Mouse (Mus musculus) adrenal gland, postnatal 14 days (tissue): ENCODE results near the gene Rpl7l1. TPM values are rescaled to one million over a fixed set of nuclear protein-coding genes. Genes with fewer than 3 reads are reported as not detected.
"Not testable (repeated sequence)": the region's sequence is repeated elsewhere in the genome, so short reads cannot be mapped to it uniquely, and the experiment has no call there.

Source experiments
- DNase-seq: peaks from one replicate; pipeline ENCODE4 v3.0.0; 2021; ENCODE audit warnings: mixed read lengths
- total RNA-seq: library from RNA; stranded (reverse); gene quantifications from 2 replicates; pipeline ENCODE4 v1.2.3, GENCODE M21; 2021

Rpl7l1 gene
- total RNA-seq, 1 experiment from 2014 or later = 92.0 TPM

DNA sequence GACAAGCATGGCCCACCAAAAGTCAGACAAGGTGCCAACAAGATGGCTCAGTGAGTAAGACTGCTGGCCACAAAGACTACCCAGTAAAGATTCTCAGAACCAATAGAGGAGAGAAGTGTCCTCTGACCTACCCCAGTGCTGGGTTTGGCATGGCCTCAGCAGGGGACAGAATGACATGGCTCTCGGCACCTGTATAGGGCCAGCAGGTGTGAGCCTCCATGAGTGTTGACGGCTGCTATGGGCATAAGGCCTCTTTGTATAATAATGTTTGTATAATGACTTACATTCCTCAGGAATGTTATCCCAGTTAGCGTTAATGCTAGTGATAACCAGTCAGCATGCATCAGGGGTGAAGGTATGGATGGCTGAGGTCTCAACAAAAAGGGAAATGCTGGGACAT, 6.4 kb downstream of the Rpl7l1 start:
- DNase-seq = no peak

DNA sequence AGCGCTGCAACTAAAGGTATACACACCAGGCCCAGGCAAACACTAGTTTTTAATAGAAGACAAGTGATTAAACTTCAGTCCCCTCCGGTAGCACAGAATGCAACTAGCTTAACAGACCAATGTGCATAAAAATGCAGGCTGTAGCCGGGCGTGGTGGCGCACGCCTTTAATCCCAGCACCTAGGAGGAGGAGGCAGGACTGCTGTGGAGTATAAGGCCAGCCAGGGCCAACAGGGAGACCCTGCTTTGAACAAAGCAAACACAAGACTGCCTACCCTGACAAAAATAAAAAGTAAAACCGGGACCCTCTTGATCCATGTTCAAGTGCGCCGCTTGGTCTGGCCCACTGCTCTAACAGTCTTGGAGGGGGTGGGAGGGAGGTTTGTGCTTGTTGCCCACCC, 7.4 kb downstream of the Rpl7l1 start:
- no peak for DNase-seq

DNA sequence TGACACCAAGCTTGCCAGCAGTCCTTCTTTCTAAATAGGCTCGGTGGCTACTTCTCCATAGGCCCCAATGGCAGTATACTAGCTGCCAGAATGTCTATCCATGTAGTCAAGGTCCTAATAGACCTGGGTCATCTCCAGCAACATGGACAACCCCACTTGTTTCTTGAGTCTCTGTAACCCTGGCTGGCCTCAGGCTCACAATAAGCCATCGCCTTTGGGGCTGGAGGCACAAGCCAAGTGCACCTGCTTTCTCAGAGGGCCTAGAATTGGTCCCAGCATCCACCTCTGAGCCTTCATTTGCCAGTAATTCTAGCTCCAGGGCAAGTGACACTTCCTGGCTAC, 8.4 kb downstream of the Rpl7l1 start:
- DNase-seq = peak; percentile 19

DNA sequence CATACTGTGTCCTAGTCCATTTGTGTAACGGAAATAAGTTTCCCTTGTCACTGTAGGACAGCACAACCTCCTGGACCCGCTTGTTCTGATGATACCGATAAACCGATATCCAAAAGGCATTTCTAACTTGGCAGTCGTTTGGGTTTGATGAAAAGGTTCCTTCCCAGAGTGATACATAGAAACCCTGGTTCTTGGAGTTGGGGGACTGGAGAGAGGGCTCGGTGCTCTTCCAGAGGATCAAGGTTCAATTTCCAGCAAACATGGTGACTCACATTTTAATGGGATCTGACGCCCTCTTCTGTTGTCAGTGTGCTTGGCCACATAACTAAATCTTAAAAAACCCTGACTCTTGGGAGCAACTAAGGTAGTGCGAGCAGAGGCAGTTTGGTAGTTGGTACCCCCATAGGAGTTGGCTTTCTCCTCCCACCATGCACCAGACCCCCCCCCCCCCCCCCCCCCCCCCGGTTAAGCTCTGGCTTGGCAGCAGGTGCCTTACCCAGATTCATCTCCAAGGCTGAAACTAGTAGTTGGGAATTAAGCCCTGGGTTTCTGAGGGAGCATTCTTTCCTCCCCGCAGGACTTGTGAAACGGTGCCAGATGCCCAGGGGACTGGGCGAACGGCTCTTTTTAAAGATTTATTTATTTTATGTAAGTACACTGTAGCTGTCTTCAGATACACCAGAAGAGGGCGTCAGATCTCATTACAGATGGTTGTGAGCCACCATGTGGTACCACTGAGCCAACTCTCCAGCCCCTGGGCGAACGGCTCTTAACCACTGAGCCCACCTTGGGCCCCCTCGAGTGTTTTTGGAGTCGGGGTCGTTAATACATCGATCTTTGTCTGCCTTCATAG, 9.0 kb downstream of the Rpl7l1 start:
- peak; percentile 55 for DNase-seq

DNA sequence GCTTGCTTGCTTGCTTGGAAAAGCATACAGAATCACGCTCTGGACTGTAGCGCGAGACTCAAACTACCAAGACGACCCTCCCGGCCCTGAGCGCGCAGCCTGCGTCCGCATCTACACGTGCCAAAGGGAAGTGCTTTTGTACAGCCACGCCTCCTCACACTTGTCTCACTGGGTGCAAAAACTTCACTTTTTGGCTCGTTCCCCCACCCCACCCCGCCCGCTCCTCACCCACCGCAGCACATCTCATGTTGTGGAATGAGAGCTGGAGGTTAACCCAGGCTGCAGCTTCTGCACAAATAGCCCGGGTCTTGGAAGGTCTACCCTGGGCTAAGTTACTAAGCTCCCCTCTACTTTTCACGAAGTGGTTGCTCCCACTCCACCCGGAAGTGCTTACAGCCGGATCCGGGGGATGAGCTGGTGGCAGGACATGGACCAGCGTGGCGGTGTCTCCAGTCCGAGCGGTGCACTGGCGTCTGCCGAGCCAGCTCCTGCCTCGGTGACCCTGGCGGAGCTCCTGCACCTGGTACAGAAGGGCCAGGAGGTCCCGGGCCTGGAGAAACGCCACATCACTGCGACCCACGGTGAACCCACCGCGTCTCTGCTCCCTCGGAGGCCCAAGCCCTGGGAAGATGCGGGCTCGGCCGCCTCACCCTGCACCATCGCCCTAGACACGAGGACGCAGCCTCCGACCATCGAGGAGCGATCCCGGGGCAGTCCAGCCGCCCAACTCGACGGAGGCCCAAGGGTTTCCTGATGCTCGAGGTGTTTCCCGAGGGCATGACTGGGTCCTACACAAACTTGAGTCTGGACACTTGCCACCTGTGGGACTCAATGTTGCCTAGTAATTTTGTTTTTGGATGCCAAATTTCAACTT, 9.8 kb downstream of the Rpl7l1 start, which contains the start of gene 2310039H08Rik:
TSS of gene 2310039H08Rik (plus strand) at position 232 of the 874 bp plus-strand sequence.
- peak; percentile 92 for DNase-seq

DNA sequence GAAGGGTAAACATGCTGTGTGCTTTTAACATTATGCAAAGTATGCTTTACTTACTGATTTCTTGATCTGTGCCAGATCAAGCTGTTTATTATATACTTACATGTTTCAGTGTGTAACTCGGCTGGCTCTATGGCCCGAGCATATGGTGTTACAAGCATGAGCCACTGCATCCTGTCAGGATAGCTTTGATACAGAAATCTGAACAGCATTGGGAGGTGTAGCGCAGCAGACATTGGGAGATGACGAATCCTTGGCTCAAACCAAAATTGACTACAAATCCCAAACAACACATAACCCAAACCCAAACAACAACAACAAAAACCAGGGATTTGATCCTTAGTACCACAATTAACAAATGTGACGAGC, 10.5 kb downstream of the Rpl7l1 start:
- DNase-seq = no peak

DNA sequence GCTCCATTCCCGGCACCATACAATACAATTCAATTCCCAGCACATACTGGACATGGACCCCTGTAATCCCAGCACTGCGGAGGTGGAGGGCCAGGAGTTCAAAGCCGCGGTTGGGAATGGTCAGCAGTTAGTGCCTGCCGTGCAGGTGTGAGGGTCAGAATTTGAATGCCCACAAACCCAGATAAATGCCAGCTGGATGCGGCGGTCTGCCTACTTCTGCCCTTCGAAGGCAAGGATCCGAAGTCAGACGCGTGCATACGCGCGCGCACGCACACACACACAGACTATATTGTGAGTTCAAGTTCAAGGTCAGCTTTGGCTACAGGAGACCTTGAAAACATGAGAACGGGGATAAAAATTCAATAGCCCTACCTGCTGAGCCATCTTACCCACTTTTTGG, 10.9 kb downstream of the Rpl7l1 start:
- DNase-seq = no peak

DNA sequence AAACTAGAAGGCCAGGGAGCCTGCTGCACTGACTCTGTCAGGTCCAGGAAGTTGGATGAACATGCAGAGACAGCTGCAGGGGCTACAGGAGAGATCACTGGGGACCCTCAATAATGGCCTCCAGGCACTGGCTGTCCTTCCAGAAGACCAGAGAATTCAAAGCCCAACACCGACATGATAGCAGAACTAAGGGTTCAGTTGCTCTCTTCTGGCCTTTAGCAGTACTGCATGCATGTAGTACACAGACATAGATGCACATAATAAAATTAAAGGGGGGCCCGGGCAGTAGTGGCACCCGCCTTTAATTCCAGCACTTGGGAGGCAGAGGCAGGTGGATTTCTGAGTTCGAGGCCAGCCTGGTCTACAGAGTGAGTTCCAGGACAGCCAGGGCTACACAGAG, 11.4 kb downstream of the Rpl7l1 start:
- no peak for DNase-seq

DNA sequence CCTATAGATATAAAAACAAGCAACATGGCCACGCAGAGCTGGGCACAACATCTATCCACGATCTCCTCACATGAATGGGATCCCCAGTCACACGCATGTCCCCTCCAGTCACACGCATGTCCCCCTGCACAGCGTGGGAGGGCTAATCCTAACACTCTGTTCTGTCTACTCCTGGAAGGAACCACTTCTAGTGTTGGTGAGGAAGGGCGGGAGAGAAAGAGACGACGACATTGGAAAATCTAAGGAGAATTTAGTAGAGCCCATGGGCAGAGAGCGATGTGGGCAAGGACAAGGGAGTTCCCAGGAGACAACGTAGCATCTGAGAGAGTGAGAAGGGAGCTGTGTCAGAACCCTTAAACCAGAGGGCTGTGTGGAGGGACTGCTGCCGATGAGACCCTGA, 11.9 kb downstream of the Rpl7l1 start:
- DNase-seq = no peak

DNA sequence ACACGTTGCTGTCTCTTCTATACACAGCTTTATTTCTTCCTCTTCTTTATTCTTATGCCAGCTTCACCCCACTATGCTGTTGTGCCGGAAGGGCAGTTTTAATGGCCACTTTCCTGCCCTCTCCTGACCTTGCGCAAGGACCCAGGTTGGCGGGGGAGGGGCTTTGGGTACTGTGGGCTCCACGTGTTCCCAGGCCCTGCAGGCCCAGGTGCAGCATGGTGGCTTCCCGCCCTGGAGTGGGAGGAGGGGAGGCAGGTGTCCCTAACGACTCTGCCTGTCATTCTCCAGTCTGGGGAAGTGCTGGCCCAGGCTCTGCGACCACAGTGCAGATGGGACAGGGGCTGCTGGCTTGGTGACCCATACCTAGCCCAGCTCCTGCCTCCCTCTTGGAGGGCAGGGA, 14.6 kb downstream of the Rpl7l1 start:
- no peak for DNase-seq

DNA sequence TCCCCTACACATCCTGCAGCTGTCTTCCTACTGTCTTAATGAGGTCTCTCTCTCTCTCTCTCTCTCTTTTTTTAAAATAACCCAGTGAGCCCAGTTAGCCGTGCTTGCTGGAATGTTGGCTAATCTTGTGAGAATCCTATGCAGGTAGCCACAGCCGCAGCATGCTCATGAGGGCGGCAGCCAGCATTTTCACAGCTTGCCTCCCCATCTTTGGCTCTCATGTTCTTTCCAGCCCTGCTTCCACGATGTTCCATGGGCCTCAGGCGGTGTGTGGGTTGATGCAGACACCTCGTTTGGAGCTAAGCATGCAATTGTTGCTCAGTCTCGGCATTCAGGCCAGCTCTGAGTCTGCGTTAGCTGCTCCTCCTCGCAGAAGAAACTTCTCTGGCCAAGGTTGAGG, 17.6 kb downstream of the Rpl7l1 start:
- DNase-seq = not testable (repeated sequence)

DNA sequence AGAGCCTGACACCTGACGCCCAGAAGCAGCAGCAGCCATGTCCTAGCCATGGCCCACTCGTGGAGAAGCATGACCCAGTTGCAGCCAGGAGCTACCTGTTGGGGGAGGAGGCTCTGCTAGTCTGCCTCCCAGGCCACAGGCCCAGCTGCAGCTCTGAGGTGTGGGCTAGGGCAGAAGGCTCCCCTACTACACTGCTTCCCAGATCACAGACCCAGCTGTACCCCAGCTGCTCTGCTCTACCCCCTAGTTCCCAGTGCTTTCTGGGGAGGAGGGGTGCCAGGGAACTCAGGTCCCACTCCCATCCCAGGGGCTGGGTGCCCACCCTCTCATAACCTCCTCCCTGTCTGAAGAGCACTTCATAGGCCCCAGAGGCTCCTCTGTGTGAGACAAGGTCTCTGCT, 18.9 kb downstream of the Rpl7l1 start, which contains the start of gene Ptcra:
TSS of gene Ptcra (minus strand) at position 169 of the 400 bp plus-strand sequence.
- DNase-seq = no peak

DNA sequence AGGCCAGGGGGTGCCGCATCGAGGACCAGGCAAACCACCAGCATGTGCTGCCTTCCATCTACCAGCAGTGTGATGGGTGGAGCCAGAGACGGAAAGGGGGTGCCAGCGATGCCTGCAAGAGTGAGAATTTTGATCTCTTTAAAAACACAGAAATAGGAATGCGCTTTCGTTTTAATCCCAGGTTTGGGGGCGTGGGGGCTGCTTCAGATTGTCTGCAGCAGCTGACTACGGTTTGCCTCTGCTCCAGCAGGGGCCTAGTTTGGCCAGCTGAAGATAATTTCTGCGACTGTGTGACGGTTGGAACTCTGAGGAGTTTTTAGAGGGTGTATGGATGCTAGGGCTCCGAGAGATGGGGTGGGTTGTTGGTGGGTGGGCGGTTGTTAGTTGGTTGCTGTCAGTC, 23.7 kb downstream of the Rpl7l1 start:
- no peak for DNase-seq

DNA sequence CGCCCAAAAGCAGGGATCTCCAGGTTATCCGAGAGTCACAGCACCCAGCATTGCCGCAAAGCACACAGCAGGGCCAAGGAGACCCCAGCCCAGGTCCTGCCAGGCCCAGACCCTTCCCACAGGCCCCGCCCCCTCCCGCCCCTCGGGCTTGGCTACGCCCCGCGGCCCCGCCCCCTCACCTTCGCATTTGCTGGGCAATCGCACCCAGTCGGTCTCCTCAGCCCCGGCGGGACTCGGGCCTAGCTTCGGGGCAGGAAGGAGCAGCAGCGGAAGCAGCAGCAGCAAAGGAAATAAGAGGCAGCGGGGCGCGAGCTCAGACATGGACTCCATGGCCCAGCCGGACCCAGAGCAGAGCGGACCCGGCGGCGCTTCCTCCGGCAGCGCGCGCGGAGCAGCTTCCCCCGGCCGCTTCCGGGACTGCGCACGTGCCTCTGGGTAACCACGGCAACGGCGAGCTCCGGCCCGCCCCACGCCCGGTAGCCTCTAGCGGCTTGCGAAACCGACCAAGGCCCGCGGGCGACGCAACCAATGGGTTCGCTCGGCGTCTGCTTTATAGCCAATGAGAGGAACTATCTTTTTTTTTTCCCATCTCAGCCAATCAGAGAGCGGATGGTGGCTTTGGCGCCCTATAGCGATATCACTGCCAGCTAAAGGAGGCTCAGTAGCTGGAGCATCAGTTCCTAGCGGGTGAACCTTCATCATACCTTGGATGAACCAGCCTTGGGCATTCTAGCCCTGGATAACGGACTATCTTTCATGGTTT, 30.5 kb downstream of the Rpl7l1 start, which contains the start of gene Cnpy3:
TSS of gene Cnpy3 (minus strand) at position 421 of the 763 bp plus-strand sequence.
- peak; percentile 99 for DNase-seq

DNA sequence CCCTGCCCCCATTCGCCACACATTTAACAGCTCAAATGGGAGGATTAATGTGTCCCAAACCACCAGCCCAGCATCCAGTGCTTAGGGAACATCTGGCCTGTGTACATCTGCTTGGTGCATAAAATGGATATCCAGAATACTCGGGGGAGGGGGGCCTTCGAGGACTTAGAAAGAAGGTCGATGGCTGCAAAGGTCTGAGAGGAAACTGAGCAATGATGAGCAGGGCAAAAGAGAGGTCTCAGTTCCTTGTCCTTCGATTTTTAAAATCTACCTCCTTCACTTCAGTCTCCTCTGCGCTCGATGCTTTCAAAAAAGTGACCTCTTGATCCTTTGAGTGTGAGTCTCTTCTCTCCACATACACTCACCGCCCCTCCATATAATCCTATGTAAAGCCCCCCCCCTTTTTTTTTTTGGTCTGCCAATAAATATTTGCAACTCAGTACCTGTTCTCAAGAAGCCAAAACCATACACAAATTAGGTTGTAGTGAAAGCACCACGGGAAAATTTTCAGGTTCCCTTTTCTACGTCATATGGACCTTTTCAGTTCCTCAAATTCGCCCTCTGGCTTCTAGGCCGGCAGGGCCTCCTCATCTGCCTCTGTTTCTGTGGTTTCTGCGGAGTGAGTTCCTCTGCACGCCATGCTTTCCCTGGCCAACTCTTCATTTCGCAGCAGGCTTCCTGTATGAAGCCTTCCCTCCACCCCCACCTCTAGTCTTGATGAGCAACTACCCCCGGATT, 31.2 kb downstream of the Rpl7l1 start:
- no peak for DNase-seq

DNA sequence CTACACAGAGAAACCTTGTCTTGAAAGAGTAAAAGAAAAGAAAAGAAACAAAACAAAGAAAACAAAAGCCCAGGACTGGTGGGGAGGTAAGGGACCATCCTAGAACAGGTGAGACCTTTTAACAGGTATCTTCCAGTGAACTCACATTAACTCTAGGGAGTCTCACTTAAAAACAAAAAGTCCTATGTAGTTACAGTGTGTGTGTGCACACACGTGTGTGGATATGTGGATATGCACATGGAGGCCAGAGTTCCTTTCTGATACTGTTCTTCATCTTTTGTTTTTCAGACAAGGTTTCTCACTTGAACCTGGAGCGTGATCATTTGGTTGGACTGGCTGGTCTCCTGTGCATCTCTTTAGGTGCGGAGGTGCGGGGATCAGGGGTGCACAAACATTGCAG, 31.9 kb downstream of the Rpl7l1 start:
- no peak for DNase-seq

DNA sequence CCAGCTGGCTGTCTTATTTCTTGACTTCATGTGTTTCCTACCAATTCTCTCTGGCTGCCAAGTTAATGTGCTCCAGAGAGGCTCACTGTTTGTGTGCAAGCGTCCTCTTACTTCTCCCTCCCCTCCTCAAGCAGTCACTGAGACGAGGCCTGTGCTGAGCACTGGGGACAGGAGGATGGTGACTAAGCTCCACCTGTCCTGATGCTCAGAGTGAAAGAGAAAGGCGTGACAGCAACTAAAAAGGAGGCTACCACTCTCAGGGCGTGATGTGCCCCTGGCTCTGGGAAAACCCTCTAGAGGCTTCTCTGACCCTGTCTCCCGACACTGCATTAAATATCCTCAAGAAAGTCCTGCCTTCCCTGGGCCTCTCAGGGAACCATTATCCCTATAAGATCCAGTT, 33.2 kb downstream of the Rpl7l1 start:
- no peak for DNase-seq

DNA sequence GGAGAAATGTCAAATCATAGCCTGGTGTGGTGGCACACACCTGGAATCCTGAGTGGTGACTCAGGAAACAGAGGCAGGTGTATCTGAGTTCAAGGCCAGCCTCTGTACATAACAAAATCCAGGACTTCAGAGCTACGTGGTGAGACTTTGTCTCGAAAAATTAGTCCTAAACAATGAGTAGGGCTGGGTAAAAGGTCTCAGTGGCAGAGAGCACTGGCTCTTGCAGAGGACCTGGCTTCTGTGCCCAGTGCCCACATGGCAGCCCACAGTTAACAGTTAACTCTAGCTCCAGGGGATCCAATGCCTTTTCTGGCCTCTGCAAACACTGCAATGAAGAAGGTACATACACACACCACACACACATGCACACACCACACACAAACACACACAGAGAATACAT, 34.7 kb downstream of the Rpl7l1 start:
- DNase-seq = no peak

DNA sequence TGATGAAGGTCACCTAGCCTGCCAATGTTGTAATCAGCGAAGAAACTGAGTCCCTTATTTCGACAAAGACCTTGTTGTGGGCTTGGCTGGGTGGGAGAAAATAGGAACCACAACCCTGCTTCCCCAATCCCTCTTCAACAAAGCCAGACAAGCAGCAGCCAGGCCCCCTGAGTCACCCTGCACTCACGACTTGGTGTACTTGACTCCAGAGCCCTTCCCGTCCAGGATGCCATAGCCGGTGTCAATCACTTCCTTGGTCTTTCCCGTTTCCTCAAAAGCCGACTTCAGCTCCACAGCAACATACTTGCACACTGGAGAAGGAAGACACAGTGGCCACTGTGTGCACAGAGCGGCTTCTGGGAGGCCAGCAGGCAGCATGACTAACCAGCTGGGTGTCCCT, 35.2 kb downstream of the Rpl7l1 start:
- no peak for DNase-seq

DNA sequence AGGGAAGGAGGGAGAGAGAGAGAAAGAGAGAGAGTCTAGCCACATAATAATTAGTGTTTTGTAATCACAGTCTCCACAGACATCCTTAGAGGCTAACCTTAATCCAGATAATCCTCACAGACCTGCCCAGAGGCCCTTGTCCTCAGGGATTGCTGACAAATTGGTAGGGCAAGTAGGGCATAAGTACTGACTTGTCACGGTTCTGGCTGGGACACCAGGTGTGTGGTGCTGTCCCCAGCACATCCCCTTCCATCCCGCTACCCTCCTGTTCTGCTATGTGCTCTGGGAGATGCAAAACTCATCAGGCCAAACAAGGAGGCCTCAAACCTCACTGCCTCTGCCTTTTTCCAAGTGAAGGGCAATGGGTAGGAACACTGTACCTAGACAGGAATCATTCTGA, 37.0 kb downstream of the Rpl7l1 start:
- no peak for DNase-seq

DNA sequence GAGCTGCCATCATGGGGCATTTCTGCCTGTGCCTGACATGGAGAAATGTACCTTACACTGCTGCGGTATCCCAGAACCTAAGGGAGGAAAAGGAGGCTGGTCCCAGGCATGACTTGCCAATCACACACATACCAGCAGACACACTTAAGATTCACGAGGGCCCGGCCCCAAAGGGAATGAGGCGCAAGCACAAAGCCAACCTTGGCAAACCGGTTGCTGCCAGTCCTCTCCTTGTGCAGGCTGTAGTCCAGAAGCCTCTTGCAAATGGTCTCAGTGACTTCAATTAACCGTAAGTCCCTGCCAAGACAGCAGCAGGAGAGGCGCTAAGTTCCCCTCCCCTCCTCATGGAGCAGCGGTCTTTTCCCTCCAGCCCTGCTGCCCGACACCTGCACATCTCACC, 39.5 kb downstream of the Rpl7l1 start:
- DNase-seq = no peak

DNA sequence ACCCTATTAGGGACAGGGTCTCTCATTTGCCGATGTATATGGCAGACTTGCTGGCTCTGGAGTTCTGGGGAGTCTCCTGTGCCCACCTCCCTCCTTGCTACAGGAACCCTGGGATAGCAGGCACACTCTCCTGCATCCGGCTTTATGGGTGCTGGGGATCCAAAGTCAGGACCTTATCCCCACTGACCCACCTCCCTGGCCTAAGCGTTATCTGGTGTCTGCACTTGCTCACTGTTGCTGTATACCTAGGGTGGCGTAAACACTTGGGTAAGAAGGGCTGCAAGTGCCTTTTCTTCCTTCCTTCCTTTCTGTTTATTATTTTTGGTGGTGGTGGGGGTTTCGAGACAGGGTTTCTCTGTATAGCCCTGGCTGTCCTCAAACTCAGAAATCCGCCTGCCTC, 41.2 kb downstream of the Rpl7l1 start:
- DNase-seq = no peak
